Mouse (Mus musculus) kidney, adult 2 months (tissue): Measurements from ENCODE around the gene Rpusd4. TPM values are rescaled to one million over a fixed set of nuclear protein-coding genes. Genes with fewer than 3 reads are reported as not detected.

Experiments
- DNase-seq: peaks from one replicate; pipeline ENCODE4 v3.0.0; 2021
- H3K27ac ChIP-seq: fragments of 200-500 bp; 2 replicates; pipeline ENCODE4 v1.5.1; 2012; ENCODE audit warnings: low read depth, low read length, control low read depth, inconsistent platforms; ENCODE audit not compliant: insufficient read depth
- H3K27me3 ChIP-seq: fragments of 200-500 bp; replicated peaks from 2 replicates; pipeline ENCODE4 v1.6.1; 2012; ENCODE audit warnings: mild to moderate bottlenecking, moderate library complexity, low read length, inconsistent platforms; ENCODE audit not compliant: control insufficient read depth, insufficient read depth
- H3K36me3 ChIP-seq: fragments of 200-500 bp; 2 replicates; pipeline ENCODE4 v1.6.1; 2012; ENCODE audit warnings: mild to moderate bottlenecking, moderate library complexity, low read length, inconsistent platforms; ENCODE audit not compliant: control insufficient read depth, insufficient read depth
- H3K4me1 ChIP-seq: fragments of 200-500 bp; 2 replicates; pipeline ENCODE4 v1.6.1; 2011; ENCODE audit warnings: low read length; ENCODE audit not compliant: control insufficient read depth, insufficient read depth
- H3K4me3 ChIP-seq: fragments of 200-500 bp; 2 replicates; pipeline ENCODE4 v1.5.1; 2011; ENCODE audit warnings: mild to moderate bottlenecking, low read depth, low read length, control low read depth; ENCODE audit not compliant: insufficient read depth
- CTCF ChIP-seq: fragments of 200-500 bp; conservative IDR thresholded peaks from 2 replicates; pipeline ENCODE4 v1.5.1; 2011; ENCODE audit warnings: low read depth, mild to moderate bottlenecking, control low read depth, low read length, moderate library complexity, mixed read lengths; ENCODE audit not compliant: insufficient read depth, insufficient read length
- POLR2A ChIP-seq: fragments of 200-500 bp; IDR thresholded peaks from one replicate; pipeline ENCODE4 v1.6.1; 2011; ENCODE audit warnings: low read depth, low read length, control low read depth
- WGBS: fragments of 180-500 bp; shearing (Covaris S2); methylation state at CpG from one replicate; pipeline ENCODE4 v1.1.7; 2018; 5-methylcytosine and 5-hydroxymethylcytosine counted together
- polyA plus RNA-seq: library from polyadenylated mRNA; depleted of rRNA; stranded (reverse); fragments of >200 nt; gene quantifications from 2 replicates; pipeline ENCODE4 v1.2.3, GENCODE M21; 2012

Rpusd4 gene
- polyA plus RNA-seq, 1 experiment, result 10.1 TPM

DNA sequence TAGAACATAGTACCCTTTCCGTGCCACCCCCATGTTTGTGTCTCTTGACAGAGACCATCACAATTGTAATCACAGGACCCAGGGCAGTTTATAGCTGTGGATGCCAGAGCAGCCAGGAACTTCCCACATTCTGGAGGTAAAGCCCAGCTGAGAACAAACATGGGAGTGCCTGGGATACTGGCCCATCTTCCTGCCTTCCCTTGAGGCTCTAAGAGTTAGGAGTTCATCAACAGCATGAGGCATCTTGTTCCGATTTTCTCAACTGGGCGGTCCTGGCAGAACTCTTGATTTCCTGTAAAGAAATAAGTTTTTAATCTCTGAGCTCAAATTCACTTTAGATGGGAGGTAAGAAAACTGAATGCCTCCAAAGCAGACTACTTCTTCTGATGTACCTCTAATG is 34.5 kb downstream of the Rpusd4 start:
- WGBS, result 92% methylated on average over 3 of the region's 3 CpGs
- TF ChIP-seq CTCF, result no peak
- no peak for TF ChIP-seq POLR2A
- no peak overlapping the region for H3K4me3 ChIP-seq
- no peak overlapping the region for H3K27ac ChIP-seq
- no peaks in the 10 kb centered on the region for H3K27me3 ChIP-seq
- DNase-seq, result no peak
- H3K36me3 ChIP-seq, result no peaks in the 10 kb centered on the region
- H3K4me1 ChIP-seq, result no peaks in the 10 kb centered on the region

DNA sequence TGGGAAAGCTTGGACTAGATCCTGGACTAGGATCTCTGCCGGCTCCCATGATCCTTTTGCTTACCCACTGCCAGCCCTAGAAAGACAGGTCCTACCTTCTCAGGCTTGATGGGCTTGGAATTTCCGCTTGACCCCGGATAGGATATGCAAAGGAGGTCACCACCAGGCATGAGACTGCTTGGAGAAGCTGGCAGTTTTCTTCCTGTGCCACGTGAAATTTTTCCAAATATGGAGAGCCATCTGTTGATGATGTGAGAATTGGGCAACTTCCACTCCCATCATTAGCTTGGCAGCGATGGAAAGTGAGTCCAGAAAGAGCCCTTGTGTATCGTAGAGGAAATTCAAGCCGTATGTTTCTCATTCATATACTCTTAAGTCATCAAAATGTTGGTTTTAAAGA is 39.8 kb downstream of the Rpusd4 start:
- no peak for DNase-seq
- Histone ChIP-seq H3K4me1 (no peaks in the 10 kb centered on the region), H3K27ac (no peak overlapping the region), H3K36me3 (no peaks in the 10 kb centered on the region), H3K4me3 (no peak overlapping the region), H3K27me3 (no peaks in the 10 kb centered on the region)
- TF ChIP-seq CTCF, result no peak
- WGBS, result 83% methylated on average over 7 of the region's 7 CpGs

DNA sequence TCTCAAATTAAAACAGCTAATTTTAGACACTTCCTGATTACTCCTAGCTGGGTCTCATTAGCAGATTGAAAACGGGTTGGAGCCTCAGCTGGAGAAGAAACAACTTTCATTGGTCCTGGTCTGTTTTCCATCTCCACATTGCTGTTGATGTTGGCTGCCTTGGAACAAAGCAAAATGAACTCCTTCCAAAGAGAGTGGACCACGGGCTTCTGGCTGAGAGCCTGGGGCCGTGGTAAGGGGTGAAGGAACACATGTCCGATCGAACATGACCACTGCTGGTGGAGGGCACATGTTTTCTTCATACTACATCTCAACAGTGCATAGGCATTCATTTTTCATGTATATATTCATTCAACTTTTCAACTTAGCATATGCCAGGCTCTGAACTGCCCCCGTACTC is 42.7 kb downstream of the Rpusd4 start:
- no peak overlapping the region for H3K27ac ChIP-seq
- 68% methylated on average over 6 of the region's 6 CpGs for WGBS
- no peaks in the 10 kb centered on the region for H3K4me1 ChIP-seq

DNA sequence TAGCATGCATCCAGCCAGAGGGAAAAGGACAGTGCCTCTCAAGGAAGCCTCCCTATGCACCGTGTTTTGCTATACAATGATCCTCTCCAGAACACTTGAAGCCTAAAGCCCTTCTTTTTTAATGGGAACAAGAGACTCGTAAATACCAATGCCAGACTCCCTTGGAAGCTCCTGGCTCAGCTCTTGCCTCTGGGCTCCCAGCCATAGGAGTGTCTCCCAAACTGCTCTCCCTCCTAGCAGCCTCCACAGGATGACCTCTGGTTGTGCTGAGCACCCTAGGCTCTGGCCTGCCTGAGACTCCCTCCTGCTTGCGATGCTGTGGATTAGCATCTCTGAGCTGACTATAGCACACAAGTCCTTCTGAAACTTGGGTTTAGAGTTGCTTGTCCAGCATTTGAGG is 44.9 kb downstream of the Rpusd4 start:
- DNase-seq, result peak; percentile 17
- no peaks in the 10 kb centered on the region for H3K27me3 ChIP-seq
- H3K36me3 ChIP-seq, result no peaks in the 10 kb centered on the region
- no peak overlapping the region for H3K4me3 ChIP-seq
- TF ChIP-seq POLR2A (no peak), CTCF (no peak)
- H3K27ac ChIP-seq, result no peak overlapping the region
- no peaks in the 10 kb centered on the region for H3K4me1 ChIP-seq
- 73% methylated on average over 3 of the region's 3 CpGs for WGBS

More for the DNA sequence above, 42.7 kb downstream of the Rpusd4 start:
- Histone ChIP-seq H3K27me3 (no peaks in the 10 kb centered on the region), H3K36me3 (no peaks in the 10 kb centered on the region), H3K4me3 (no peak overlapping the region)
- TF ChIP-seq POLR2A (no peak), CTCF (no peak)
- no peak for DNase-seq

DNA sequence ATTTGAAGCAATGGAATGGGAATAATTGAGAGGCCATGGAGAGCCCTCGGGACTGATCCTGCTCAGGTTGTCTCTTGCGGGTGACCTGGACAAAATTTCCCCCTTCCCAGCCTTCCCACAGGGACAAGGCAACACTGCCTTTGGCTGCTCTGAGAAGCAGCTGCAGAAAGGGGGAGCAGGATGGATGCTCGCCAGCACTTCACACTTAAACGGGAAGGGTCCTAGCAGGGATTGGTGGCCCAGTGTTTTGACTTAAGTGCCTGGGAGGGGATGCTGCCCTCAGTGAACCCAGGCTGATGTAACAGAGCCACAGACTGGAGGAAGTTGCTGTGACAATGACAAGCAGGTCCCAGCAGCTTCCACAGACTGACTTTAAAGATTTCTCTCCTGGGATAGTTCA is 45.9 kb downstream of the Rpusd4 start:
- H3K4me3 ChIP-seq, result no peak overlapping the region
- H3K27me3 ChIP-seq, result no peaks in the 10 kb centered on the region
- WGBS, result 50% methylated on average over 4 of the region's 4 CpGs
- no peak for DNase-seq
- TF ChIP-seq POLR2A (no peak), CTCF (no peak)
- no peak overlapping the region for H3K27ac ChIP-seq
- H3K36me3 ChIP-seq, result no peaks in the 10 kb centered on the region
- no peaks in the 10 kb centered on the region; the same call in 1 of the 2 replicates for H3K4me1 ChIP-seq

DNA sequence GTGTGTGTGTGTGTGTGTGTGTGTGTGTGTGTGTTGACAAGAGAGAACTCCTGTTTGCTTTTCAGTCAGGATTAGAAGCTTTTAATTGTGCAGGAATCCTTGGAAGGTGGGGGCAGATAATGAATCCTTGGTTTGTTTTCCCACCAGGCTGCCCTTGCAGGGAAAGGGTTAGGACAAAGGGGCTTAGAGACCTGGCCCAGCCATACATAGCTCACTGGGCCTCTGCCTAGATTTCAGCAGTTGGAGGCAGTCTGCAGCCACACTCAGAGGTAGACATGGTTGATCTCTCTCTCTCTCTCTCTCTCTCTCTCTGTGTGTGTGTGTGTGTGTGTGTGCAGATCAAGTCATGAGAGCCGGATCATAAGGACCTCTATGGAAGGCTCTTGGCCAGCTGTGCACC is 46.6 kb downstream of the Rpusd4 start:
- no peaks in the 10 kb centered on the region for H3K36me3 ChIP-seq
- H3K4me3 ChIP-seq, result no peak overlapping the region
- DNase-seq, result no peak
- H3K27me3 ChIP-seq, result no peaks in the 10 kb centered on the region
- H3K27ac ChIP-seq, result no peak overlapping the region
- TF ChIP-seq CTCF (no peak), POLR2A (no peak)
- 67% methylated on average over 1 of the region's 1 CpGs for WGBS
- H3K4me1 ChIP-seq, result no peaks in the 10 kb centered on the region; the same call in 1 of the 2 replicates

DNA sequence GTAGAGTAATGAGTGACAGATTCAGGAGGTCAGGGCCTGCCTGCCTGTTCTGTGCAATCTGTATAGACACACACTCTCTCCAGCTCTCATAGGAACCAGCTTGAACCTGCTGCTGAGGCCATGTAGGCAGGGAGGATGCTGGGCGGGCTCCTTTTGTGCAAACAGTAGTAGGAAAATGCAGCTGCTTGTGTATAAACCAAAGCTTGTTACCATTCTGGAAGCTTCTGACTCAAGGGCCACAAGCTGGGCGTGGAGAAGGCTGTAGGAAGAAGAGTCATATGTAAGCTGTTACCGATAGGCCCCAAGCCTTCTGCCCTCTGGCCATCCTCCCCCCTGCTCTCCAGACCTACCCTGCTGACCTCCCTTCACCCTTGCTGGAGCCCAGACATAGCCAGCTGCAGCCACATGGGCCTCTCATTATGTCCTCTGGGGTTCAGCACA is 49.1 kb downstream of the Rpusd4 start:
- peaks cover 4% of the 10 kb centered on the region; the same call in 1 of the 2 replicates for H3K4me1 ChIP-seq
- H3K27me3 ChIP-seq, result no peaks in the 10 kb centered on the region
- 68% methylated on average over 3 of the region's 3 CpGs for WGBS
- no peak overlapping the region for H3K4me3 ChIP-seq
- H3K27ac ChIP-seq, result no peak overlapping the region
- TF ChIP-seq CTCF (no peak), POLR2A (no peak)
- no peaks in the 10 kb centered on the region for H3K36me3 ChIP-seq
- peak; percentile 21 for DNase-seq
